Mouse (Mus musculus) limb, embryonic 13.5 days (tissue): ENCODE data around the gene Pth2. TPM values are rescaled to one million over a fixed set of nuclear protein-coding genes. Genes with fewer than 3 reads are reported as not detected.
A peak's percentile ranks its signal among the peaks of the same experiment; 100 is the strongest.
"Not testable (repeated sequence)": the region's sequence is repeated elsewhere in the genome, so short reads cannot be mapped to it uniquely, and the experiment has no call there.

ENCODE experiments used
- ATAC-seq: fragments of 200-750 bp; cut with Nextera tagmentation; 2 replicates; pipeline ENCODE4 v1.8.0; 2017; ENCODE audit warnings: low read depth, moderate number of reproducible peaks, moderate TSS enrichment; ENCODE audit not compliant: low FRiP score
- H3K27ac ChIP-seq: fragments of 300-500 bp; sonication (generic); 2 replicates; pipeline ENCODE4 v1.5.1; 2015; ENCODE audit warnings: inconsistent platforms, mild to moderate bottlenecking, moderate library complexity
- H3K27me3 ChIP-seq: fragments of 300-500 bp; sonication (generic); 2 replicates; pipeline ENCODE4 v1.6.1; 2015; ENCODE audit warnings: mild to moderate bottlenecking, inconsistent platforms
- H3K36me3 ChIP-seq: fragments of 300-500 bp; sonication (generic); 2 replicates; pipeline ENCODE4 v1.6.1; 2015; ENCODE audit warnings: inconsistent platforms, mild to moderate bottlenecking, moderate library complexity
- H3K4me1 ChIP-seq: fragments of 300-500 bp; sonication (generic); 2 replicates; pipeline ENCODE4 v1.6.1; 2015; ENCODE audit warnings: inconsistent platforms
- H3K4me2 ChIP-seq: fragments of 300-500 bp; sonication (generic); replicated peaks from 2 replicates; pipeline ENCODE4 v1.6.1; 2015; ENCODE audit warnings: inconsistent platforms, mild to moderate bottlenecking, moderate library complexity
- H3K4me3 ChIP-seq: fragments of 300-500 bp; sonication (generic); 2 replicates; pipeline ENCODE4 v1.5.1; 2015; ENCODE audit warnings: moderate library complexity, mild to moderate bottlenecking, inconsistent platforms
- H3K9ac ChIP-seq: fragments of 300-500 bp; sonication (generic); 2 replicates; pipeline ENCODE4 v1.6.1; 2015; ENCODE audit warnings: mild to moderate bottlenecking, inconsistent platforms
- H3K9me3 ChIP-seq: fragments of 300-500 bp; sonication (generic); 2 replicates; pipeline ENCODE4 v1.6.1; 2016; ENCODE audit warnings: inconsistent platforms
- WGBS: fragments of 180-500 bp; shearing (Covaris S2); methylation state at CpG from one replicate; pipeline ENCODE4 v1.1.7; 2015; 5-methylcytosine and 5-hydroxymethylcytosine counted together
- polyA plus RNA-seq: library from polyadenylated mRNA; unstranded; fragments of >200 nt; fragmentation: Nextera tagmentation; extraction: Ambion mirVana; gene quantifications from 2 replicates; pipeline ENCODE4 v1.2.1, GENCODE M21; 2015

Pth2 gene
- polyA plus RNA-seq, 1 experiment from 2014 or later = not detected

- peaks cover 76% of the 10 kb centered on the region for H3K36me3 ChIP-seq
- WGBS = 90% methylated on average over 13 of the region's 13 CpGs
- no peak overlapping the region for H3K27ac ChIP-seq
- no peaks in the 10 kb centered on the region for H3K9me3 ChIP-seq
- H3K4me2 ChIP-seq = no peak overlapping the region
- ATAC-seq = no peak
- no peak overlapping the region for H3K4me3 ChIP-seq
- H3K27me3 ChIP-seq = no peaks in the 10 kb centered on the region
- 0 out of 2 replicates have a peak overlapping the region, but pooled peaks have one; percentile 35 for H3K9ac ChIP-seq
- H3K4me1 ChIP-seq = no peaks in the 10 kb centered on the region
These were observed 36.2 kb upstream of the Pth2 start for GRCm38 (mm10) chr7:45144368-45145174.

GRCm38 (mm10) chr7:45145460-45145859 lies 35.3 kb upstream of the Pth2 start:
- Histone ChIP-seq H3K36me3 (peaks cover 76% of the 10 kb centered on the region), H3K9ac (no peak overlapping the region), H3K27ac (no peak overlapping the region), H3K4me3 (no peak overlapping the region), H3K27me3 (no peaks in the 10 kb centered on the region), H3K9me3 (no peaks in the 10 kb centered on the region), H3K4me2 (no peak overlapping the region), H3K4me1 (peaks cover 4% of the 10 kb centered on the region; the same call in 1 of the 2 replicates)
- no peak for ATAC-seq
- WGBS = 93% methylated on average over 8 of the region's 8 CpGs

- 94% methylated on average over 11 of the region's 11 CpGs for WGBS
- H3K27ac ChIP-seq = no peak overlapping the region
- H3K36me3 ChIP-seq = peaks cover 66% of the 10 kb centered on the region
- H3K9me3 ChIP-seq = no peaks in the 10 kb centered on the region
- ATAC-seq = no peak
- no peak overlapping the region for H3K9ac ChIP-seq
- no peaks in the 10 kb centered on the region for H3K27me3 ChIP-seq
- no peak overlapping the region for H3K4me3 ChIP-seq
- H3K4me2 ChIP-seq = no peak overlapping the region
- peaks cover 20% of the 10 kb centered on the region for H3K4me1 ChIP-seq
These were observed 33.5 kb upstream of the Pth2 start for GRCm38 (mm10) chr7:45147267-45147666.

GRCm38 (mm10) chr7:45147899-45148298 lies 32.9 kb upstream of the Pth2 start:
- no peak overlapping the region for H3K27ac ChIP-seq
- no peak for ATAC-seq
- H3K9me3 ChIP-seq = no peaks in the 10 kb centered on the region
- H3K4me3 ChIP-seq = no peak overlapping the region
- peaks cover 20% of the 10 kb centered on the region for H3K4me1 ChIP-seq
- WGBS = 88% methylated on average over 11 of the region's 11 CpGs
- peaks cover 60% of the 10 kb centered on the region for H3K36me3 ChIP-seq
- no peak overlapping the region for H3K4me2 ChIP-seq
- no peaks in the 10 kb centered on the region for H3K27me3 ChIP-seq
- no peak overlapping the region for H3K9ac ChIP-seq

GRCm38 (mm10) chr7:45148534-45149098 lies 32.2 kb upstream of the Pth2 start:
- peaks cover 25% of the 10 kb centered on the region for H3K4me1 ChIP-seq
- H3K27ac ChIP-seq = no peak overlapping the region
- no peaks in the 10 kb centered on the region for H3K9me3 ChIP-seq
- 66% methylated on average over 4 of the region's 4 CpGs for WGBS
- H3K4me3 ChIP-seq = no peak overlapping the region
- ATAC-seq = no peak
- no peak overlapping the region for H3K4me2 ChIP-seq
- no peak overlapping the region for H3K9ac ChIP-seq
- H3K36me3 ChIP-seq = peaks cover 52% of the 10 kb centered on the region
- no peaks in the 10 kb centered on the region for H3K27me3 ChIP-seq

- no peak overlapping the region for H3K27ac ChIP-seq
- ATAC-seq = no peak
These were observed 31.2 kb upstream of the Pth2 start for GRCm38 (mm10) chr7:45149545-45149944.

GRCm38 (mm10) chr7:45150321-45150720 lies 30.5 kb upstream of the Pth2 start:
- ATAC-seq = no peak
- Histone ChIP-seq H3K9ac (peak overlapping the region; percentile 31; the same call in 1 of the 2 replicates), H3K4me1 (peaks cover 32% of the 10 kb centered on the region), H3K27me3 (no peaks in the 10 kb centered on the region), H3K9me3 (no peaks in the 10 kb centered on the region), H3K27ac (no peak overlapping the region), H3K4me3 (no peak overlapping the region), H3K36me3 (peaks cover 35% of the 10 kb centered on the region), H3K4me2 (no peak overlapping the region)
- 43% methylated on average over 4 of the region's 4 CpGs for WGBS

More at GRCm38 (mm10) chr7:45149545-45149944, 31.2 kb upstream of the Pth2 start:
- 72% methylated on average over 6 of the region's 6 CpGs for WGBS
- Histone ChIP-seq H3K4me1 (peaks cover 26% of the 10 kb centered on the region), H3K36me3 (peaks cover 43% of the 10 kb centered on the region), H3K9me3 (no peaks in the 10 kb centered on the region), H3K9ac (peak overlapping the region; percentile 8; the same call in 1 of the 2 replicates), H3K27me3 (no peaks in the 10 kb centered on the region), H3K4me2 (no peak overlapping the region), H3K4me3 (no peak overlapping the region)

GRCm38 (mm10) chr7:45151303-45151702 lies 29.5 kb upstream of the Pth2 start:
- Histone ChIP-seq H3K9me3 (no peaks in the 10 kb centered on the region), H3K4me3 (no peak overlapping the region), H3K4me2 (no peak overlapping the region; the same call in 1 of the 2 replicates), H3K27me3 (no peaks in the 10 kb centered on the region), H3K27ac (no peak overlapping the region; the same call in 1 of the 2 replicates), H3K4me1 (peaks cover 35% of the 10 kb centered on the region), H3K9ac (0 out of 2 replicates have a peak overlapping the region, but pooled peaks have one; percentile 25), H3K36me3 (peaks cover 26% of the 10 kb centered on the region)
- 31% methylated on average over 11 of the region's 11 CpGs for WGBS
- ATAC-seq = no peak

GRCm38 (mm10) chr7:45153052-45153451 lies 27.7 kb upstream of the Pth2 start:
- H3K9me3 ChIP-seq, H3K9ac ChIP-seq, H3K27me3 ChIP-seq, ATAC-seq, H3K27ac ChIP-seq: not testable (repeated sequence)
- H3K4me1 ChIP-seq = peaks cover 35% of the 10 kb centered on the region
- peaks cover 18% of the 10 kb centered on the region for H3K36me3 ChIP-seq
- WGBS = 88% methylated on average over 2 of the region's 2 CpGs
- peak overlapping the region; percentile 80 for H3K4me2 ChIP-seq
- peak overlapping the region; percentile 64; the same call in 1 of the 2 replicates for H3K4me3 ChIP-seq

GRCm38 (mm10) chr7:45153586-45153985 lies 27.2 kb upstream of the Pth2 start:
- Histone ChIP-seq H3K9me3 (no peaks in the 10 kb centered on the region), H3K27ac (peak overlapping the region; percentile 95), H3K4me3 (peak overlapping the region; percentile 64), H3K27me3 (no peaks in the 10 kb centered on the region), H3K4me2 (peak overlapping the region; percentile 80), H3K36me3 (peaks cover 18% of the 10 kb centered on the region), H3K4me1 (peaks cover 35% of the 10 kb centered on the region), H3K9ac (peak overlapping the region; percentile 84)
- no peak for ATAC-seq
- WGBS = 1% methylated on average over 5 of the region's 5 CpGs

- Histone ChIP-seq H3K4me2 (peak within 1 kb of the TSS; percentile 80), H3K4me1 (peaks cover 35% of the 10 kb centered on the region), H3K27ac (peak within 1 kb of the TSS; percentile 95), H3K27me3 (no peaks in the 10 kb centered on the region), H3K9me3 (no peaks in the 10 kb centered on the region), H3K4me3 (peak within 1 kb of the TSS; percentile 64), H3K9ac (peak within 1 kb of the TSS; percentile 84), H3K36me3 (peaks cover 23% of the 10 kb centered on the region)
- peak; percentile 97 for ATAC-seq
- WGBS = 4% methylated on average over 69 of the region's 69 CpGs
These were observed 26.5 kb upstream of the Pth2 start, which contains the start of the genes Pih1d1 and Aldh16a1 for GRCm38 (mm10) chr7:45154096-45154992. Pih1d1 (plus strand) TSS chr7:45154303. Aldh16a1 (minus strand) TSS chr7:45154584.
